Mouse (Mus musculus): ENCODE data around the gene Tsen2. TPM values are rescaled to one million over a fixed set of nuclear protein-coding genes. Genes with fewer than 3 reads are reported as not detected.

Tsen2 gene
- polyA plus RNA-seq, 1 experiment = 1.4 TPM

DNA sequence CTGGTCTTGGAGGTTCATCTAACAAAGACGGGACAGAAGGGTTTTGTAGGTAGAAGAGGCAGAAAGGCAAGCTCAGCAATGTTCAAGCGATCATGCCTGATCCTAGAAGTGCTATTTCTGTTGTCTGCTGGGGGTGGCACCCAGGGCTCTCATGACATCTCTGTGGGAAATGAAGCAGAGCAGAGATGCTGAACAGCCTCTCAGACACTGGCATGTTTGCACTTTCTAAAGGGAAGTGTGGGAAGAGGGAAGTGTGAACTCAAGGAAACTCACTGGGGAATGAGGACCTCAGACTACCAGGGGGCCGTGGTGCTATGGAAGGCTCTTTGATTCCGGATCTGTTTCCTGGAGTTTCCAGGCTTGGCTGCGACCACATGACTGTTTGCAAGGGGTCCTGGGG lies 39.5 kb upstream of the Tsen2 start:
- no peaks in the 10 kb centered on the region for H3K27me3 ChIP-seq (ENCODE audit: control insufficient read depth, insufficient read depth, low read length)
- no peak overlapping the region for H3K4me3 ChIP-seq (ENCODE audit: extremely low read depth, insufficient read depth, insufficient read length)
- DNase-seq (ENCODE audit: low read depth in 1 of 2, low spot score in 2 of 2) = no peak
- H3K4me1 ChIP-seq (ENCODE audit: control insufficient read depth, insufficient read depth, insufficient read length) = no peaks in the 10 kb centered on the region
- no peaks in the 10 kb centered on the region for H3K36me3 ChIP-seq (ENCODE audit: control insufficient read depth, insufficient read depth, low read length)
- no peak overlapping the region for H3K27ac ChIP-seq (ENCODE audit: insufficient read depth, low read length)
- WGBS = 71% methylated on average over 5 of the region's 5 CpGs
- no peak for TF ChIP-seq POLR2A (IDR thresholded peaks at IDR 0.05; ENCODE audit: low read depth, low read length)
- no peak for TF ChIP-seq CTCF (IDR thresholded peaks at IDR 0.05; ENCODE audit: extremely low read depth, insufficient read depth, insufficient read length, insufficient replicate concordance)

DNA sequence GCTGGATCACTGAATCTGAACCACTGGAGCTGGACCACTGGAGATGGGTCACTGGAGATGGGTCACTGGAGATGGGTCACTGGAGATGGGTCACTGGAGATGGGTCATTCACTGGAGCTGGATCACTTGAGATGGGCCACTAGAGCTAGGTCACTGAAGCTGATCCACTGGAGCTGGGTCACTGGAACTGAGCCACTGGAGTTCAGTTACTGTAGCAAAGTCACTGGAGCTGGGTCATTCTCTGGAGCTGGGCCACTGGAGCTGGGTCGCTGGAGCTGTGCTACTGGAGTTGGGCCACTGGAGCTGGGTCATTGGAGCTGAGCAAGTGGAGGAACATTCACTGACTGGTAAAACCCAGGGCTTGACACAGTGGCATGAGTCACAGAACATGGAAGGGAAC lies 38.0 kb upstream of the Tsen2 start:
- Histone ChIP-seq H3K27ac (ENCODE audit: insufficient read depth, low read length) (no peak overlapping the region), H3K36me3 (ENCODE audit: control insufficient read depth, insufficient read depth, low read length) (no peaks in the 10 kb centered on the region), H3K4me1 (ENCODE audit: control insufficient read depth, insufficient read depth, insufficient read length) (no peaks in the 10 kb centered on the region), H3K27me3 (ENCODE audit: control insufficient read depth, insufficient read depth, low read length) (no peaks in the 10 kb centered on the region), H3K4me3 (ENCODE audit: extremely low read depth, insufficient read depth, insufficient read length) (no peak overlapping the region)
- TF ChIP-seq POLR2A (IDR thresholded peaks at IDR 0.05; ENCODE audit: low read depth, low read length) = no peak
- DNase-seq (ENCODE audit: low read depth in 1 of 2, low spot score in 2 of 2) = no peak
- WGBS = 93% methylated on average over 1 of the region's 1 CpGs

DNA sequence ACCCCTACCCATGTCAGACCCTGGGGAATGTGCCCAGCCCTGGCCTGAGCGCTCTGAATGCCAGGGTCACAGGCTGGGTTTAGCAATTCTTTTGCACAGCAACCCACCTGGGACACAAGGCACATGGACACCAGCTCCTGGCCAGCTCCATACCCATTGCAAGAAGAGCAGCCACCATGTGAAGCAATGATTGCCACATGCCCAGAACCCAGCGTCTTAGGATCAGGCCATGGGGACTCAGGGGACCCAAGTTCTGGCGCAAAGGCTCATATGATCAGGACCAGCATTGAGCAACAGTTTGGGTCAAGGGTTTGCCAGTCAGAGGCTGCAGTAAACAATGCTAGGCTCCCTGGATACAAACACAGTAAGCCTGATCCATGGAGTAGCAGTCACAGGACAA lies 33.0 kb upstream of the Tsen2 start:
- 90% methylated on average over 3 of the region's 3 CpGs for WGBS
- no peaks in the 10 kb centered on the region for H3K27me3 ChIP-seq (ENCODE audit: control insufficient read depth, insufficient read depth, low read length)
- no peaks in the 10 kb centered on the region for H3K4me1 ChIP-seq (ENCODE audit: control insufficient read depth, insufficient read depth, insufficient read length)
- no peak for DNase-seq (ENCODE audit: low read depth in 1 of 2, low spot score in 2 of 2)
- no peaks in the 10 kb centered on the region for H3K36me3 ChIP-seq (ENCODE audit: control insufficient read depth, insufficient read depth, low read length)
- no peak overlapping the region for H3K4me3 ChIP-seq (ENCODE audit: extremely low read depth, insufficient read depth, insufficient read length)
- no peak overlapping the region for H3K27ac ChIP-seq (ENCODE audit: insufficient read depth, low read length)
- no peak for TF ChIP-seq CTCF (IDR thresholded peaks at IDR 0.05; ENCODE audit: extremely low read depth, insufficient read depth, insufficient read length, insufficient replicate concordance)
- TF ChIP-seq POLR2A (IDR thresholded peaks at IDR 0.05; ENCODE audit: low read depth, low read length) = no peak

DNA sequence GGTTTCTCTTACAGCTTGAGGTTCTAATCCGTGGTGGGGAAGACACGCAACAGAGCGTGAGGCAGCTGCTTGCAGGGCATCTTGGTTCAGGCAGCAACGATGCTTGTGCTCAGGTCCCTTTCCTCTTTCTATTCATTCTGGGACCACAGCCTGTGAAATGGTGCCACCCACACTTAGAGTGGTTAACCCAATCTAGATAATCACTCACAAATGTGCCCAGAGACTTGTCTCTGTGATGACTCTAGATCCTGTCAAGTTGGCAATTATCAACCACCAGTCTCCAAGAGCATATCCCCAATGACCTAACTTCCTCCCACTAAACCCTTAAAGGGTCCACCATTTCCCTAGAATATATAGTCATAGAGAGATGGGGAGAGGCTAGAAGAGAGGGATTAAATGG lies 31.3 kb upstream of the Tsen2 start:
- TF ChIP-seq POLR2A (IDR thresholded peaks at IDR 0.05; ENCODE audit: low read depth, low read length) (no peak), CTCF (IDR thresholded peaks at IDR 0.05; ENCODE audit: extremely low read depth, insufficient read depth, insufficient read length, insufficient replicate concordance) (no peak)
- no peak for DNase-seq (ENCODE audit: low read depth in 1 of 2, low spot score in 2 of 2)
- H3K36me3 ChIP-seq (ENCODE audit: control insufficient read depth, insufficient read depth, low read length) = no peaks in the 10 kb centered on the region
- H3K27ac ChIP-seq (ENCODE audit: insufficient read depth, low read length) = no peak overlapping the region
- no peaks in the 10 kb centered on the region for H3K4me1 ChIP-seq (ENCODE audit: control insufficient read depth, insufficient read depth, insufficient read length)
- WGBS = 67% methylated on average over 4 of the region's 4 CpGs
- no peak overlapping the region for H3K4me3 ChIP-seq (ENCODE audit: extremely low read depth, insufficient read depth, insufficient read length)
- H3K27me3 ChIP-seq (ENCODE audit: control insufficient read depth, insufficient read depth, low read length) = no peaks in the 10 kb centered on the region; the same call in 1 of the 2 replicates

DNA sequence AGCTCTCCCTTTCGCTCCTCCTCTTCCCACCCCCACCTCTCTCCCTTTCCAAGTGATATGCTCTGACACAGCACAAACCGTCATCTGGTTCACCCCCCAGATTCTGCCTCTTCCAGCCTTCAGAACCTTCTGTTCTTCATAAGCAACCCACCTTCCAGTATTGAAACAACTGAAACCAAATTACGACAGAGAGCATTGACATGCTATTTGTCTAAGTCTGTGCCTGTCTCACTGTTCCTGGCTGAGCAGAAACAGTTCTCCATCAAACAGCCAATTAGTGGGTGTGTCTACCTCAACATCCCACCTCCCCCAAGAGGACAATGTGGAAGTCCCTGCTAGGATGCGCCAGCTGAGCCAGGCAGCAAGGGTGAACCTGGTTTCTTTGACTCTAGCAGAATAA lies 26.6 kb upstream of the Tsen2 start:
- WGBS = 48% methylated on average over 4 of the region's 4 CpGs
- TF ChIP-seq POLR2A (IDR thresholded peaks at IDR 0.05; ENCODE audit: low read depth, low read length) (no peak), CTCF (IDR thresholded peaks at IDR 0.05; ENCODE audit: extremely low read depth, insufficient read depth, insufficient read length, insufficient replicate concordance) (no peak)
- Histone ChIP-seq H3K27me3 (ENCODE audit: control insufficient read depth, insufficient read depth, low read length) (no peaks in the 10 kb centered on the region; the same call in 1 of the 2 replicates), H3K4me3 (ENCODE audit: extremely low read depth, insufficient read depth, insufficient read length) (no peak overlapping the region), H3K27ac (ENCODE audit: insufficient read depth, low read length) (no peak overlapping the region), H3K4me1 (ENCODE audit: control insufficient read depth, insufficient read depth, insufficient read length) (no peaks in the 10 kb centered on the region; the same call in 1 of the 2 replicates), H3K36me3 (ENCODE audit: control insufficient read depth, insufficient read depth, low read length) (no peaks in the 10 kb centered on the region)
- no peak for DNase-seq (ENCODE audit: low read depth in 1 of 2, low spot score in 2 of 2)

DNA sequence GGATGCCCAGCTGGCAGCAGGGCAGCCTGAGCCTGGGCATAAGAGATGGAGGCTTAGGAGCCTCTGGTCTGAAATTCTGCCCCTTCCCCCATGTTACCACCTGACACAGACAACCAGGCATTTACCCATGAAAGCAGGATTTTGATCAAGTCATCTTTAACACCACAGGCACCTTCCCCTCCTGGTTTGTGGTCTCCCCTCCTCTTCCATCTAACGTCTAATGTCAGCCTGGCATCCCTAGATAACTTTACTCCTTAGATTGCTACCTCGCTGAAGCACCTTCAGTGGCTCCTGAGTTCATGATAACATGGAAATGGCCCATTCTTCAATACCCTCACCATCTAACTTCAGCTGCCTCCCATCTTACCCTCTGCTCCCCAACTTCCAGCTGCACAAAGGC lies 26.1 kb upstream of the Tsen2 start:
- no peak for DNase-seq (ENCODE audit: low read depth in 1 of 2, low spot score in 2 of 2)
- Histone ChIP-seq H3K36me3 (ENCODE audit: control insufficient read depth, insufficient read depth, low read length) (no peaks in the 10 kb centered on the region), H3K4me1 (ENCODE audit: control insufficient read depth, insufficient read depth, insufficient read length) (no peaks in the 10 kb centered on the region; the same call in 1 of the 2 replicates), H3K27me3 (ENCODE audit: control insufficient read depth, insufficient read depth, low read length) (no peaks in the 10 kb centered on the region; the same call in 1 of the 2 replicates), H3K27ac (ENCODE audit: insufficient read depth, low read length) (no peak overlapping the region), H3K4me3 (ENCODE audit: extremely low read depth, insufficient read depth, insufficient read length) (no peak overlapping the region)
- WGBS = 18% methylated on average over 2 of the region's 2 CpGs
- TF ChIP-seq POLR2A (IDR thresholded peaks at IDR 0.05; ENCODE audit: low read depth, low read length) (no peak), CTCF (IDR thresholded peaks at IDR 0.05; ENCODE audit: extremely low read depth, insufficient read depth, insufficient read length, insufficient replicate concordance) (no peak)

DNA sequence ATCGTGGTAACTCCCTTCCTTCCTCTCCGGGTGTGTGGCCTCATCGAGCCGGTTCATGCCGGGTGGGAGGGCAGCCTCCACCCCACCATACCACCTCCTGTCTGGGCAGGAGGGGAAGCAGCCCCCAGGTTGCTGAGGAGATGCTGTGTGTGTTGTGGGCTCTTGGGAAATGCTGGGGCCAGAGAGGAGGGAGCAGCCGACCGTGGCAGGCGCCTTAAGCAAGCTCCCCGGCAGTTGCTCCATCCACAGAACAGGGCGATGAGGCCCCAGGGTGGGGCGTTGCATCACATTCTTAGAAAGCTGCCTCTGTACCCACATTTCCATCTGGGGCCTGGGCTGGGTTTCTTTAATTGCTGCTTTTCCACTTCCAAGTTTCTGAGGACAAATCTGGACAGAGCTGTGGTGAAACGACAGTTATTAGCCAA lies 25.2 kb upstream of the Tsen2 start:
- H3K36me3 ChIP-seq (ENCODE audit: control insufficient read depth, insufficient read depth, low read length) = no peaks in the 10 kb centered on the region

More for the DNA sequence above, 25.2 kb upstream of the Tsen2 start:
- TF ChIP-seq POLR2A (IDR thresholded peaks at IDR 0.05; ENCODE audit: low read depth, low read length) = no peak
- no peak for TF ChIP-seq CTCF (IDR thresholded peaks at IDR 0.05; ENCODE audit: extremely low read depth, insufficient read depth, insufficient read length, insufficient replicate concordance)
- no peak for DNase-seq (ENCODE audit: low read depth in 1 of 2, low spot score in 2 of 2)
- Histone ChIP-seq H3K4me1 (ENCODE audit: control insufficient read depth, insufficient read depth, insufficient read length) (peaks cover under 1% of the 10 kb centered on the region; the same call in 1 of the 2 replicates), H3K27ac (ENCODE audit: insufficient read depth, low read length) (no peak overlapping the region), H3K27me3 (ENCODE audit: control insufficient read depth, insufficient read depth, low read length) (no peaks in the 10 kb centered on the region; the same call in 1 of the 2 replicates), H3K4me3 (ENCODE audit: extremely low read depth, insufficient read depth, insufficient read length) (no peak overlapping the region)
- WGBS = 9% methylated on average over 12 of the region's 12 CpGs

Measured in spleen, adult 2 months (tissue).